Mouse (Mus musculus) MEL-GATA-1-ER (cell line): Measurements from ENCODE around the gene Gm10277.

Source experiments
- DNase-seq: peaks from one replicate; pipeline ENCODE4 v3.0.0-alpha.2; 2012; ENCODE audit warnings: low read depth; ENCODE audit errors: extremely low read depth

The Gm10277 gene

DNA sequence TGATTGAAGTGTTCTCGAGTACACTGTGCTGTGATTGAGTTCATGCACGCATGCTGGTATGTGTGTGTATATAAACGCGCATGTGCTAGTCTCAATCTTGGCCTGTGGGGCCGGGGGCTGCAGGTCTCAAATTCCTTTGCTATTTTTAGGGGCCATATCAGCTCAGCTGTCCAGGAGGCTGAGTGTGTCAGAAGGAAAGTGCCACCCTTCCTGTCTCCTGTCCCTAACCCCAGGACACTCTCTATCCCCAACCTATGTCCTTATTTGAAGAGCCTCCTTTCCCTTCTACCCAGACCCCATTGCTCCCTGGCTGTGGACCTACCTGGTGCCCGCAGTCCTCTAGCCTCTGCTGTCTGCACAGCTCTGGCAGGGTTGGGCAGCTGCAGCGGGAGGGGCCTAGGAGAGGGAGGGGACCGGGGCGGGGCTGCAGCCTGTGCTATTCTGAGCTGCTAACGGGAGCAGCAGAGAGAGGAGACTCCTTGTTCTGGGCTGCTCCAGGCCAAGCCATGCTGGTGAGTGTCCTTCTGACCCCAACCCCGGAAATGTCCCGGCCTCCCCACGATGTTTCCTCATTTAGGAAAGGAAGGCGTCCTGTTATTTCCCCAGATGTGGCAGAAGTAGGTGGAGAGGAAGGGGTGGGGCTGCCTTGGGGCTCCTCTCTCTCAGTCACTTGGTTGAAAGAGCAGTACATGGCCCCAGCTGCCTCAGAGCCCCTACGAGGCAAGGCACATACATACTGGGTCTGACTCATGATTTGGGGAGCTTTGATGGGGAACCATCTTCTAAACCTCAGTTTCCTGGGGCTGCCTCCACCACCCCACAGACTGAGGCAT, 13.5 kb upstream of the Gm10277 start:
- DNase-seq: no peak

DNA sequence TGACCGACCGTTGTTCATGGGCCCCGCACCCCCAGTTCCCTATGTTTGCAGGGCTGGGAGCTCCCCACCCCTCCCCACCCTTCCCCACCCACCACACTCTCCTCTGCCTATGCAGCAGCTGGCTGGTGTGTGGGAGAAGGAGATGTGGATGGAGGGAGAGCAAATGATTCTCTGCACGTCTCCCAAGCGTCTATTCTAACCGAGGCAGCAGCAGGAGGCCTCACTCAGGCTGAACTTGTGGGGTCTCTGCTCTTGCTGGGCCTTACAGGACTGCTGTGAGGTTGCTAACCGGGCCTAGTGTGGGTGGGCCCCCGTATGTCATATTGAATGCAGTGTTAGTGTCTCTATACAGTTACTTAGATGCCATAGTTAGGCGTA, 12.9 kb upstream of the Gm10277 start:
- DNase-seq: no peak

- no peak for DNase-seq
Observed at GRCm38 (mm10) chr11:77795216-77795615, 7.7 kb upstream of the Gm10277 start.

DNA sequence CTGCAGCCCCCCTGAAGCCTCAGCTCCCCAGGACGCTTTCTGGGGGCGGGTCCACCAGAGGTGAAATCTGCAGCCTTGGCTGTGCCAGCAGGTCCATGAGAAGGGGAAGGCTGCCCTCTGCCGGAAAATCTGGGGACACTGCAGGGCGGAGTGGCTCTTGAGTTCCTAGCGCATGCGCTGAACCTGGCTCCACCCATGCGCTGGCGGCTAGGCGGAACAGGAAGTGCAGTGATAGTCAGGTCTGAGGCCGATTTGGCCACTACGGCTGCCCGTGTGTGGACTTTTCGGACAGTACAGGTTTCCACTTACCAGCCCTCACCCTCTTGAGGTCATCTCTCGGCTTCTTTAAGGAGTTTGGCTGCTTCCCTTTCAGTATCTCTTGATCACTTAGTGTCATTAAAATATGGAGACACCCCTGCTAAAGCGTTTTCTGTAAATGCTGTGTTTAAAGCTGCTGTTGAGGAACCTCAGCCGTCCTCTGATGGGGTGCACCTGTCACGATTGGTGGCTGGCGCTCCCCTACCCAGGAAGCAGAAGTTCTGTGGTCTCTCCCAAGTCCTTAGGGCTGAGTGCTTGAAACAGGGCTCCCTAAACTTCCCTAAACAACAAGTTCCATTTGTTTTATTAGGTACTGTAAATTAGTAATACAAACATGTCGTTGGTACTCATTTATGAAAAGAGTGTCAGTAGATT, 5.8 kb upstream of the Gm10277 start:
- DNase-seq: peak; percentile 83

GRCm38 (mm10) chr11:77792566-77792909, 5.0 kb upstream of the Gm10277 start:
- no peak for DNase-seq

DNA sequence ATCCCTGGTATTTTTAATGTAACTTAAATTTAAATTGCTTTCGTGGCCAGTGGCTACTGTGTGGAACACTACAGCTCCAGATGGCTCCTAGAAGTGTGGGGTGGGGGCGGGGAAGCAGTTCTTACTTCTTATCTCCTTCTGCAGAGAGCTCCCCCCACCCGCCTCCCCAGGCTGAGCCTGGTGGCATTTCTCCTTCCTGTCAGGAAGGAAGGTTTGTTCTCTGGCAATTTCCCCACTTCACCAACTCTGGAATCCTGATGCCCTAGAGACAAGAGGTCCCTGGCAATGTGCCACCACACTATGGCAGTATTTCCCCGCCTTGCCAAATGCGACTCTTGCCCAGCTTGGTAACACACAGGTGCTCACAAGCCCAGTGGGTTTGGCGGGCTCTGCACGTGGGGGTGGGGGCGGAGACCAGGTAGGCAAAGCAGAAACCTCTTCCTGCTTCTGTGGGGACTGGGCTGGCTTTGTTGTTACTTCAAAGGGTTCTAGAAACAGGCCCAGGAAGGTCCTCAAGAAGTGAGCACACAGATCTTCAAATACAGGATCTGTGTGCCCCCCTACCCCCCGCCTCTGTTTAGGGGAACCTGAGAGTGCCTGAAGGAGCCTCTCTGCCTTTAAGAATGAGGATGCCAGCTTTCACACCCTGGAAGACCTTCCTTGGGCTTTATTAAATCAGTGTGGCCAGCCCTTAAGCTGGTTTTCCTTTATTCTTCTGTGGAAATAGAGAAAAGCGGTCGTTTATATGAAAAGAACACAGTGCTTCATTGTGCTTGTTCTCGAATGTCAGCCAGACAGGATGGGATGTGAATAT, 4.4 kb upstream of the Gm10277 start:
- DNase-seq: no peak

DNA sequence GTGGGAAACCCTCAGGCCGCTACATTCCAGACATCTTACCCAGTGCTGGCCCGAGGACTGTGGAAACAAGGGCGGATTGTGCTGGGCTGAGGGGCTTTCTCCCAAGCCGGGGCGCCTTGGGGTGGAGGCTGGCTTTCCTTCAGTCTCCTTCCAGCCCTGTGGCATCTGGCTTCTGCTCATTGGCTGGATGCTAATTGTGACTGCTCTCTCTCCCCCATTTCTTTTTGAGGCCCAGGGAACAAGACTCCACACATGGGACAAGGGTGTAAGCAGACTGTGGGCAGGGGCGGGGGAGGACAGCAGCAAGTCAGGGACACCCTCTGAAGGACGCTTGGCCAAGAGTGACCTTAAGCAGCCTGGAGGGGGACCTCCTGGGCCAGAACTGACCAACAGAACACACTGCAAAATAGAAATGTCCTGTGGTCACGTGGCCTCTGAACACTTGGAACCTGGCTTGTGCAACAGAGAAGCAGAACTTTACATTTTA, 3.7 kb upstream of the Gm10277 start:
- DNase-seq: no peak

DNA sequence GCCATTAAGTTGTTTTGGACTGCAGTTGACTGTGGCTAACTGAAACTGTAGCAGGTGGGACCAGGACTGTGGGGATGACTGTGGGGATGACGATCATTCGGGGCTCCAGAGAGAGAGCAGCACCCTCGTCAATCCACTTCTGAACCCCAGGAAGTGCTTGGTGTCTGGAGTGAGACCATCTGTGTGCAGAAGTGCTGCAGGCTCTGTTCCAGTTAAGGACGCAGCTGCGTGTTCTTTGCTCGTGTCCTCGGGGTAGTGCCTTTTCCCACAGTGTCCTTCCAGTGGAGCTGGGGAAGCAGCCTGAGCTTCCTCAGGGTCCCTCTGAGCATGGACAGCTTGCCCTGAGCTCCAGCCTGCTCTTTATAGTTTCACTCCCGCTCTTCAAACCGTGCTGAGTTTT, 2.7 kb upstream of the Gm10277 start:
- DNase-seq: no peak

- no peak for DNase-seq
Observed at GRCm38 (mm10) chr11:77789512-77789911, 2.0 kb upstream of the Gm10277 start.

DNA sequence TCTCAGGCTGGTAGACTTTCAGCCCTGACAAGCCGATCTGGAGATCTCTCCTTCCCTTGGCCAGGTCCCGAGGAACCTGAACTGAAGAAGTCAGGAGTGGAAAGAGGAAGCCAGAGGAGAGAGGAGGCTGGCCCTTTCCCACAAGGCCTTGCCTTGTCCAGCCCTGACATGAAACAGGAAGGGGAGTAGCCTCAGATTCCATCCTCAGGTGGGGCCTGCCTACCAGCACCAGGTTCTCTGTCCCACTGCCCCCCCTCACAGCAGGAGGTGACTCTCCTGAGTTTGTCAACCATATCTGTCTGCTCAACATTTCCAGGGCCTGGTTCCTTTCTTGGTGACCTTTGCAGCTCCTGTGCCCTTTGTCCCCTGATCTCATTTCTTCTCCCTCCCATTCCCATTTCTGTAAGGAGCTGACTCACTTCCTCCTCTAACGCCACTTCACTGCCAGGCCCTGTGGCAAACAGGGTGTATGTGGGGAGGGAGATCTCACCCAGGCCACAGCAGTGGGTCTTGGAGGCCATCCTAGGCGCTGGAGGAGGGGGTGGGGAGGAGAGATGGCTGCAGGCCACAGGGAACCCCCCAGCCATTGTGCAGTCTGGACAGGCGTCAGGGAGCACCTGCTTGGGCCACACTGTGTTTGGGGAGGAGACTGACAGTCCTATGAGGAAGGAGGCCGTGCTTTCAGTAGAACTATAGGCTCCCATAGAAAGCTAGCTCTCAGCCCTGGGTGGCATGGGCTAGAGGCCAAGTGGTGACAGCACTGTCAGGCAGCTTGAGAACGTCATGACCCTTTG, 1.6 kb downstream of the Gm10277 start:
- DNase-seq: no peak

DNA sequence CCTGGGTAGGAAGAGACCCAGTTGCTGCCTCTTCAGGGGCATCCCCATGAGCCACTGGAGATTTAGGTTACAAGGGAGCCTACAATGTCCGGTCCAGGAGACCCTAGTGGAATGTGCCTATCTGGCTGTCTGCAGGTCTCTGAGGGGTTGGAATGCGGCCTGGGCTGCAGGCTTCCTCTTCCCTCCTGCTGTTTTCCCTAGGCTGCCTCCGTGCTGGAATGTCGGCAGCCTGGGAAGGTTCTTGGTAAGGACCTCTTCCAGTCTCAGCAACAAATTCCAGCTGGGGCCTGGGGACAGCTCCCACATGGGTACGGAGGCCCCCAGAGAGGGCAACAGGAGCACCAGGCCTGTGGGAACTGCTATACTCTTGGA, 2.2 kb downstream of the Gm10277 start:
- DNase-seq: no peak

- no peak for DNase-seq
Observed at GRCm38 (mm10) chr11:77784894-77785293, 2.7 kb downstream of the Gm10277 start.

DNA sequence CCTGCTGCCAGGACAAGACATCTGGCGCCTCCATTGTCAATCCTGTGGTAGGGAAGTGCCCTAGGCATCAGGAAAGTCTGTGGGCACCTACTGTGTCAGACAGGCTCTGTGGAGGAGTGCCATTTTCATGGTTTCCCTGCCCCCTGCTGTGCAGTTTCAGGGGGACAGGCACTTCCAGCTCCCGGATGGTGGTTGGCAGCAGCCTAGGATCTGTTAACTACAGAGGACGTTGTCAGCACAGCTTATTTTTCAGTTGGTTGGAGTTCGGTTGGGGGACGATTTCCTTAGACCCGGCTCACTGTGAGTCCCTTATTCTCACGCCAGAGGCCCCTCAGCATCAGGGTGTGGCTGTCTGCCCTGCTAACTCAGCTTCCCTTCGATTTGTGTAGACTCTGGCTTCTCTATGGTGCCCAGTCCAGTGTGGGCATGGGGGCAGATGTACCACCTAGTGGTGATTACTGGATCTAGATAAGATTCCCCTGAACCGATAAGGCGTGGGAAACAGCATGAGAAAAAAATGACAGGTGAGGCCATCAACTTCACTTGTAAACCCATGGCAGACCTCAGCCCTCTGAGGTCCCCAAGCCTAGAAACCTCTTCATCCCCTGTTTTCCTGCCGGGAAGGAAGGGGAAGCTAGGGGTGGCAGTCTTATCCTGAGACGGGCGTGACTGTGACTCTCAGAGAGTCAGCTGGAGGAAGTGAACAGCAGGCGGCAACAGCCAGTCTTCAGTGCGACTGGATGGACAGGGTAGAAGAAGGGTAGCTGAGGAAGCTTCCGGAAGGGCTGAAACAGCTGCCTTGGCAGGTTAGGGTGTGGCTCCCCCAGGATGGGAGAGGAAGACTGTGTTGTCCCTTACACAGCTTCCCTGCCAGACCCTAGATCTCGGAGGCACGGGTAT, 3.5 kb downstream of the Gm10277 start:
- no peak for DNase-seq

GRCm38 (mm10) chr11:77783211-77783746, 4.3 kb downstream of the Gm10277 start:
- no peak for DNase-seq

- no peak for DNase-seq
Observed at GRCm38 (mm10) chr11:77782104-77782815, 5.3 kb downstream of the Gm10277 start.

- no peak for DNase-seq
Observed at GRCm38 (mm10) chr11:77781088-77781487, 6.5 kb downstream of the Gm10277 start.

DNA sequence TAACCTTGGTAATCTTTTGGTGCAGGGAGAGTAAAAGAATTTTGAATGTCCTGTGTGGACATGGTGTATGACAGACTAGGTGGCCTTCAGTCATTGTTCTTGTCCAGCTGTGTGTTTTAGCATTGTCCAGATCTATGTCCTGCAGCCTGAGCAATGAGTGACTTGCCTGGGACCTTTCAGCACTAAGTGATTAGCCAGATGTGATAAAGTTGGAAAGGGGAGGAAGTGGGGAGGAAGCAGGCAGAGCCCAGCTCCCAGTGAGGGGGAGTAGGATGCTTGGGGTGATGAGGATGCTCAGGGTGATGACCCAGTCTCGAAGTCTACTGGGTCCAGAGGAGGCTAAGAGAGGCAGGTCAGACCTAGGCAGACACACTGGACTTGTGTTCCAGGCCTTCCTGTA, 8.3 kb downstream of the Gm10277 start:
- no peak for DNase-seq

DNA sequence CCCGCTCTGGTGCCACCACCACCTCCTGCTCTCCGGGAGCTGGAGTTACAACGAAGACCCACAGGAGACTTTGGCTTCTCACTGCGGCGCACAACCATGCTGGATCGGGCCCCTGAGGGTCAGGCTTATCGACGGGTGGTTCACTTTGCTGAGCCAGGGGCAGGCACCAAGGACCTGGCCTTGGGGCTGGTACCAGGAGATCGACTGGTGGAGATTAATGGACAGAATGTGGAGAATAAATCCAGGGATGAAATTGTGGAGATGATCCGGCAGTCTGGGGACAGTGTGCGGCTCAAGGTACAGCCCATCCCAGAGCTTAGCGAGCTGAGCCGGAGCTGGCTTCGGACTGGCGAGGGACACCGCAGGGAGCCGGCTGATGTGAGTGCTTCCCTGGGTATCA, 9.6 kb downstream of the Gm10277 start:
- no peak for DNase-seq

- no peak for DNase-seq
Observed at GRCm38 (mm10) chr11:77777436-77777835, 10.1 kb downstream of the Gm10277 start.
